Mouse (Mus musculus): ENCODE data around the gene Slc4a1. TPM values are rescaled to one million over a fixed set of nuclear protein-coding genes. Genes with fewer than 3 reads are reported as not detected.

Slc4a1 gene
- polyA plus RNA-seq, 1 experiment: 0.48 TPM

DNA sequence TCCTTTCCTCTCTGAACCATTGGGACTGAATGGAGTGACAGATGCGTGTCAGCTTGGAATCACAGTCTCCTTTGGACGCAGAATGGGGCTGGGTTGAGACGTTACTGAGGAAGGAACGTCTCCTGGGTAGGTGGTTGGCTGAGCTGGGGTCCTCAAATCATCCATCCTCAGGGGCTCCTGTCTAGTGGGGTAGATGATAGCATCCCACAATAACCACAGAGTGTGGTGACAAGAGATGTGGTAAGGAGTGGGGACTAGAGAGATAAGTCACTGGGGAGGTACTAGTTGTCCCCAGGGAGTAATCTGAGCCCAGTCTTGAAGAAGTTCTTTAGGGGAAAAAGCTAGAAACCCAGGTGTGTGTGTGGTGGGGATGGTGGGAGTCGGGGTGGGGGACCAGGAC is 2.3 kb upstream of the Slc4a1 start:
- Histone ChIP-seq H3K36me3 (ENCODE audit: control insufficient read depth, insufficient read depth, low read length, poor library complexity, severe bottlenecking) (no peaks in the 10 kb centered on the region), H3K4me1 (ENCODE audit: control insufficient read depth, insufficient read depth, low read length) (peaks cover 6% of the 10 kb centered on the region), H3K4me3 (ENCODE audit: low read depth, low read length) (no peak overlapping the region), H3K9me3 (replicated peaks; ENCODE audit: control insufficient read depth, insufficient read depth, low read length, poor library complexity, severe bottlenecking) (no peaks in the 10 kb centered on the region), H3K9ac (ENCODE audit: low read depth, poor library complexity, severe bottlenecking) (no peak overlapping the region), H3K27ac (ENCODE audit: insufficient read depth, low read length) (no peak overlapping the region), H3K27me3 (ENCODE audit: control insufficient read depth, insufficient read depth, low read length, poor library complexity, severe bottlenecking) (no peaks in the 10 kb centered on the region)
- TF ChIP-seq CTCF (IDR thresholded peaks at IDR 0.05; ENCODE audit: low read depth, low read length) (no peak), POLR2A (IDR thresholded peaks at IDR 0.05; ENCODE audit: insufficient read depth, low read length) (no peak), EP300 (IDR thresholded peaks at IDR 0.05; ENCODE audit: insufficient read depth, low read depth, low read length) (no peak)

GRCm38 (mm10) chr11:102367504-102368280 is 1.7 kb upstream of the Slc4a1 start:
- H3K36me3 ChIP-seq (ENCODE audit: control insufficient read depth, insufficient read depth, low read length, poor library complexity, severe bottlenecking): no peaks in the 10 kb centered on the region
- H3K4me3 ChIP-seq (ENCODE audit: low read depth, low read length): no peak overlapping the region
- H3K4me1 ChIP-seq (ENCODE audit: control insufficient read depth, insufficient read depth, low read length): peaks cover 3% of the 10 kb centered on the region
- H3K9ac ChIP-seq (ENCODE audit: low read depth, poor library complexity, severe bottlenecking): no peak overlapping the region
- no peaks in the 10 kb centered on the region for H3K9me3 ChIP-seq (replicated peaks; ENCODE audit: control insufficient read depth, insufficient read depth, low read length, poor library complexity, severe bottlenecking)
- no peak overlapping the region for H3K27ac ChIP-seq (ENCODE audit: insufficient read depth, low read length)
- TF ChIP-seq CTCF (IDR thresholded peaks at IDR 0.05; ENCODE audit: low read depth, low read length) (no peak), EP300 (IDR thresholded peaks at IDR 0.05; ENCODE audit: insufficient read depth, low read depth, low read length) (no peak), POLR2A (IDR thresholded peaks at IDR 0.05; ENCODE audit: insufficient read depth, low read length) (no peak)
- H3K27me3 ChIP-seq (ENCODE audit: control insufficient read depth, insufficient read depth, low read length, poor library complexity, severe bottlenecking): no peaks in the 10 kb centered on the region

- no peak overlapping the region for H3K4me3 ChIP-seq (ENCODE audit: low read depth, low read length)
- H3K9me3 ChIP-seq (replicated peaks; ENCODE audit: control insufficient read depth, insufficient read depth, low read length, poor library complexity, severe bottlenecking): no peaks in the 10 kb centered on the region
- TF ChIP-seq POLR2A (IDR thresholded peaks at IDR 0.05; ENCODE audit: insufficient read depth, low read length): no peak
- H3K9ac ChIP-seq (ENCODE audit: low read depth, poor library complexity, severe bottlenecking): no peak overlapping the region
- no peak overlapping the region for H3K27ac ChIP-seq (ENCODE audit: insufficient read depth, low read length)
- H3K27me3 ChIP-seq (ENCODE audit: control insufficient read depth, insufficient read depth, low read length, poor library complexity, severe bottlenecking): no peaks in the 10 kb centered on the region
- peaks cover 3% of the 10 kb centered on the region for H3K4me1 ChIP-seq (ENCODE audit: control insufficient read depth, insufficient read depth, low read length)
- H3K36me3 ChIP-seq (ENCODE audit: control insufficient read depth, insufficient read depth, low read length, poor library complexity, severe bottlenecking): no peaks in the 10 kb centered on the region
Observed at GRCm38 (mm10) chr11:102365699-102366098, 304 bp downstream of the Slc4a1 start.

GRCm38 (mm10) chr11:102364570-102365371 is 1.2 kb downstream of the Slc4a1 start:
- Histone ChIP-seq H3K4me3 (ENCODE audit: low read depth, low read length) (no peak overlapping the region), H3K9me3 (replicated peaks; ENCODE audit: control insufficient read depth, insufficient read depth, low read length, poor library complexity, severe bottlenecking) (no peaks in the 10 kb centered on the region), H3K4me1 (ENCODE audit: control insufficient read depth, insufficient read depth, low read length) (peaks cover 3% of the 10 kb centered on the region), H3K36me3 (ENCODE audit: control insufficient read depth, insufficient read depth, low read length, poor library complexity, severe bottlenecking) (no peaks in the 10 kb centered on the region), H3K27ac (ENCODE audit: insufficient read depth, low read length) (no peak overlapping the region), H3K9ac (ENCODE audit: low read depth, poor library complexity, severe bottlenecking) (no peak overlapping the region), H3K27me3 (ENCODE audit: control insufficient read depth, insufficient read depth, low read length, poor library complexity, severe bottlenecking) (no peaks in the 10 kb centered on the region)
- TF ChIP-seq EP300 (IDR thresholded peaks at IDR 0.05; ENCODE audit: insufficient read depth, low read depth, low read length): no peak
- TF ChIP-seq POLR2A (IDR thresholded peaks at IDR 0.05; ENCODE audit: insufficient read depth, low read length): no peak
- TF ChIP-seq CTCF (IDR thresholded peaks at IDR 0.05; ENCODE audit: low read depth, low read length): no peak

DNA sequence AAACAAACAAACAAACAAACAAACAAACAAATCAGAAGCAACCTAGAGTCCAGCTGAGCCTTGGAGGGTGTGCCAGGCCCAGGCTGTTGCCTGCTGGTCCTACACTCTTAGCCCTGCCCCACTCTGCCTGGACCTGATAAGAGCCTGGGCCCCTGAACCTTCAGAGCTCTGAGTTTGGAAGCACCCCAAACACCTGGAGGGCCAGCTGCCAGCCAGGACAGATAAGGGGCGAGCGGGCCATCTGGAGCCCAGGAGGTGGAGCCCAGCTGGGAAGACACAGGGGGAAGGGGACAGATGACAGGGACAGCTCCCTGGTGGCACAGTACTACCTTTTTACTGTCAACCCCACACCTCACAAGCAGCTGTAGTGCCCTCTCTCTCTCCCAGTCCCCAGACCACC is 2.4 kb downstream of the Slc4a1 start:
- Histone ChIP-seq H3K9ac (ENCODE audit: low read depth, poor library complexity, severe bottlenecking) (no peak overlapping the region), H3K4me1 (ENCODE audit: control insufficient read depth, insufficient read depth, low read length) (peaks cover 3% of the 10 kb centered on the region), H3K36me3 (ENCODE audit: control insufficient read depth, insufficient read depth, low read length, poor library complexity, severe bottlenecking) (no peaks in the 10 kb centered on the region), H3K9me3 (replicated peaks; ENCODE audit: control insufficient read depth, insufficient read depth, low read length, poor library complexity, severe bottlenecking) (no peaks in the 10 kb centered on the region), H3K27ac (ENCODE audit: insufficient read depth, low read length) (no peak overlapping the region), H3K27me3 (ENCODE audit: control insufficient read depth, insufficient read depth, low read length, poor library complexity, severe bottlenecking) (no peaks in the 10 kb centered on the region), H3K4me3 (ENCODE audit: low read depth, low read length) (no peak overlapping the region)
- TF ChIP-seq EP300 (IDR thresholded peaks at IDR 0.05; ENCODE audit: insufficient read depth, low read depth, low read length): no peak
- no peak for TF ChIP-seq POLR2A (IDR thresholded peaks at IDR 0.05; ENCODE audit: insufficient read depth, low read length)
- no peak for TF ChIP-seq CTCF (IDR thresholded peaks at IDR 0.05; ENCODE audit: low read depth, low read length)

Data from ES-Bruce4 (cell line).